Mouse (Mus musculus) brain, embryonic 18.5 days (tissue): ENCODE results near the gene Gon7.

Source experiments
- DNase-seq: peaks from one replicate; pipeline ENCODE4 v3.0.0-alpha.2; 2012; ENCODE audit warnings: low read depth, low spot score

The Gon7 gene

DNA sequence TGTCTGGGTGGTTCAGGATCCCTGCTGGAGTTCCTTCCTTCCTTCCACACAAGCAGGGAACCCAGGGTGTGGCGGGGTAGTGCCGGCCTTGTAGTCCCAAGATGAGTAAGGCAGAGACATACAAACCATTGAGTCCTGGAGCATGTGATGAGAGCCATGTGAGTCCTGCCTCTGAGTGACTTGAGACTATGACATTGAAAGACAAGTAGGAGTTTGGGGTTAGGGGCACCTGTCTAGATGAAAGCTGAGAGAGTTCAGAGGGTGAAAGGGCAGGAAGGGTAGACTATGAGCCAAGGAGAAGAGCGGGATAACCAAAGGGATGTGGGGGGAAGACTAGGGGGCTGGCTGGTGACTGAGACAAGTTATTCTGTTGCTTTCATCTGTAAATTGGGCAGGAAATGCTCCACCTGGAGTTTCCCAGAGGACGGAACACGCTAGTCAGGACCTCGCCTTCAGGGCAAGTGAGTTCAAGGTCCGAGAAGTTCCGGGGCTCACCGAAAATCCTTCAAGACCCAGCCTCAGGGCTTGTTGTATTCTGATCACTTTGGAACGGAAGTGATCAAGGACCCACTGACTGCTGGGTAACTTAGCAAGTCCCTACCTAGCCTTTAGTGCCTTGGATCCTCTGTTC, 50.7 kb downstream of the Gon7 start:
- DNase-seq, result no peak

DNA sequence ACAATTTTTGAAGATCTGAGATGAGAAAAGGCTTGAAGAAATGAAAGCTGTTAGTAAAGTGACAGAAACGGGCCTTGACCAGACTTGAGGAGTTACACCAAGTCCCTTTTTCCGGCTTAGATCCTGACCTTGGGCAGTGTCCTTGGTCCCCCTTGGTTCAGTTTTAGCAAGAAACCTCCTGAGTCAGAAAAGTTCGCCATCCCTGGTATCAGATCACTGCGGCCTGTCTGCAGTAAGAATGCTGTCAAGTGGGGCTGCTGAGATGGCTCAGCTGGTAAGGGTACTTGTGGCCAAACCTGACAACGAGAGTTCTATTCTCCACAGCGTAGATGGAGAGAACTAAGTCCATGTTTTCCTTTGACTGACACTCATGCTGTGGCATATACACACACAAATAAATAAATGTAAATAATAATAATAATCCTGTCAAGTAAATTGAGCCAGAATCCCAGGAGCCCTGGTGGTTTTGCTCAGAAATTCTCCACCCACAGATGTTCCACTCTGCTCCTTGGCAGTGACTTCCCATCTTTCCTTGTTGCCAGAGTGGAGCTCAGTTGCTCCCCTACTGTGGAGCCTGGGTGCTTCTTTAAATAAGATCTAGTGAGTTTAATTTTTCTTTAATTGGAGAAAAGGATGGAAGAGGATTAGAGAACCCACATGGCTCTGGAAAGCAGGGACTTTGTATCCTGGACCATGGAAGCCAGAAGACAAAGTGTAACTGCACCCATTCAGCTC, 51.5 kb downstream of the Gon7 start:
- DNase-seq, result no peak

DNA sequence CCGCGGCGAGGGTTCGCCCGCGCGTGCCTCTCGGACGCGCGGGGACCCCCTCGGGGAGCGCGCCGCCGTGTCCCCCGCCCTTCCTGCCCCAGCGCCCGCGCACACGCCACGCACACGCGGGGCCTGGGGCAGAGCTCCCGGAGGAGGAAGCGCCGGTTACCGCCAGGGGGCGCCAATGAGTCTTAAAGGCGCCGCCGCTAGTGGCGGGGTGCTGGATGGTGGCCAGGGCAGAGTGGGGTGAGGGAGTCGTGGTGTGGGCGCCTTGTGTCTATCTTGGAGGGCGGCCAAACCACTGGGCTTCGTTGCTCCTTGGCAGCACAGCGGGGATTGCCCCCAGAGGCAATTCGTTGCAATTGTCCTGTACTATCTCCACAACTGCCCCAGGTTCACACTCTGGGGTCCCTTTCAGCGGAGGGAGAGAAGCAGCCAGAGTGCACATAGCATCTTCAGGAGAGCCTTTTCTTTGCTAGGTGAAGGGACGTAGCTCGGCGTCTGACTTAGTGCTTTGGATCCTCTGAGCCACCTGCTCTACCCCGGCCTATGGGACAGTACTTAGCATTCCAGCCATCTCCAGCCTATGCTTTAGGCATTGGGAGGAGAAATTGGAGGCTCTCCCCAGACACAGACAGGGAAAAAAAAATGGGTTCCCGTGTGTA, 52.3 kb downstream of the Gon7 start:
- DNase-seq, result peak; percentile 62

DNA sequence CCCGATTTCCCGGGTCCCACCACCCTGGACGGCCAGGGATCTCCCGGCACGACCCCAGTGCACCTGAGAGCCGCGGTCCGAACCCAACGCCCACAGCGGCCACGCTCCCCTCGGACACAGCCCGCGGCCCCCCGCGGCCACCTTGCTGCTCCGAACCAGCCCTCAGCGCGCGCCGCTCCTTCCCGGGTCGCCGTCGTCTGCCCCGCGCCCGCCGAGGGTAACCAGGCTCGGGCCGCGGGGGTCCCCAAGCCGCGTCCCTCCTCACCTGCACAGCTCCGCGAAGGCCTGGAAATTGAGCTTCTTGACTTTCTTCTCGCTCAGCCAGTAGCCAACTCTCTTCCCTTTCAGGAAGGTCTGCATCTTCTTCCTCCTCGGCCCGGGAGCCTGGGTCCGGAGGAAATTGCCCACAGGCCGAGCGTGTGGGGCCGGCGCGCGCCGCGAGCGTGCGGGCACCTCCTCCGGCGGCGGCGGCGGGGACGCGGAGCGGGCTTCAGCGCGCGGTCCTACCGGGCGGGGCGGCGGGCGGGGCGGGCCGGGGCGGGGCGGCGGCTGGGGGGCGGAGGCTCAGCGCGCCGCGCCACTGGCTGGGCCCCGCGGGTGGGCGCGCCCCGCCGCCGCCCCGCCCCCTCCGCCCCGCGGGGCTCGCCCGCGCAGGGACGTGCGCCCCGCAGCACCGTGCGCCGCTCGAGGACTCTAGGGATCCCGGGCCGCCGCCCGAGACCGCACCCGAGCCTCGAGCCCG, 53.0 kb downstream of the Gon7 start, which contains the start of gene Itpk1:
Gene Itpk1, minus strand, starts transcription at position 474 of the 742 bp plus-strand sequence.
- DNase-seq, result peak; percentile 54

DNA sequence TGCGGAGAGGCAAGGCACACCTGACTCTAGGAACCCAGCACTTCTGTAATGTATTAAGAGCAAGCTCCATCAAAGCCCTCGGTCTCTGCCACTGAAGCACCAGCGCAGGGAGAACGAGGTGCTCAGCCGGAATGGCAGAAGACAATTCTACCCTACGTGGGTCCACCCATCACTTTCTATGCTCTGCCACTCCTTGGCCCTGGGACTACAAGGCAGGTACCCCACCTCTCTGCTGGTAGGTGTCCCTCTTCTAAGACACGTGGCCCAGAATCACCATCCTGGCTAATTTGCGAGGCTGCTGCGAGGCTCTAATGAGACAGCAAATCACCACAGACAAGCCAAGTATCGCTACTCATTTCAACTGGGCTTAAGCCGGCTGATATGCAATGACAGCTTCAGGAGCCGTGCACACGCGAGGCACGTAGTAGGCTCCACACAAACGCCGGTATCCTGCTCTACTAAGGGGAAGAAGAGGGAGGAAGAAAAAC, 53.6 kb downstream of the Gon7 start:
- no peak for DNase-seq

DNA sequence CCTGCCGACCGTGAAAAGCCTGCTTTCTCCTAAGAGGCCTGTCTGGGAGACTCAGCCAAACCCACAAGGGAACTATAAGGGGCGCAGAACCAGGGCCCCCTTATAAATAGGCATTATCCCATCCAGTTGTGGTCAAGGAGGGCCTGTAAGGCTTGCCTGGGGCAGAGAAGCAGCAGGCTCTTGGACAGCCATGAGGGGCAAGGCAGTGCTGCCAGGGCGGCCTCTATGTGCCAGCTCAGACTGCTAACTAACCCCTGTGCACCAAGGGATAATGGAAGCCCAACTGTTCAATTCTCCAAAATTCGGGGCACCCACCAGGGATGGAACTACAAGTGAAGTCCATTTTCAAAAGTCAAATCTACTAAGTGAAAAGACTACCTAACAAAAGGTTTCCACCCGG, 54.2 kb downstream of the Gon7 start:
- no peak for DNase-seq
